Mouse (Mus musculus): ENCODE results near the gene Hhat.

DNA sequence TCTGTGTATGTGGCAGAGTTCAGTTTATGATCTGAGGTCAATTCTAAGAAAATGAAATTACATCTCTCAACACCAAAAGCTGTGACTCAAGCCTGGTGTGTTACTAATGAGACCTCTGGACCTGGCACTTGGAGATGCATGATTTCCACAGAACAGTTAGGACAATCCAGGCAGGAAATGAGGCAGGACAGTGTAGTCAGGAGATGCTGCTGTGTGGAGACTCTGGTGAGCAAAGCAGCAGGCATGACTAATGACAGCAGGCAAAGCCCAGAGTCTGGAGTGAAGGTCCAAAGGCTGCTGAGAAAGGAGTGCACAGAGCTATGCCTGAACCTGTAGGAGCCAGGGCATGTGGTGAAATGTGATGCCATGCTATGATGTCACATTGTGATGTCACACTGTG is 10.2 kb upstream of the Hhat start:
- TF ChIP-seq CTCF (IDR thresholded peaks at IDR 0.05; ENCODE audit: low read depth) (no peak), EP300 (optimal IDR thresholded peaks at IDR 0.05) (no peak)

Measured in stomach, postnatal 0 days (tissue).